Mouse (Mus musculus) left cerebral cortex, postnatal 4 days (tissue): ENCODE measurements around the gene Tmem108. TPM values are rescaled to one million over a fixed set of nuclear protein-coding genes. Genes with fewer than 3 reads are reported as not detected.

Source experiments
- DNase-seq: peaks from one replicate; pipeline ENCODE4 v3.0.0-alpha.2; 2022
- intact Hi-C: fragments of 180-260 bp; cut with DNase I; formaldehyde crosslinking; loops from one replicate; pipeline ENCODE4 v1.15.1; 2025
- total RNA-seq, 2 experiments: library from RNA; stranded (reverse); gene quantifications; 2 replicates each; pipeline ENCODE4 v1.2.3; 2021

Gene Tmem108
- total RNA-seq, 2 experiments from 2014 or later, result 58.4 to 59.7 TPM

GRCm38 (mm10) chr9:103725497-103725896 is 36.1 kb downstream of the Tmem108 start:
- no peak for DNase-seq
- intact Hi-C loops, result no loop called here

- intact Hi-C loops, result no loop called here
- no peak for DNase-seq
Measured at GRCm38 (mm10) chr9:103721486-103721885, 40.2 kb downstream of the Tmem108 start.

- intact Hi-C loops, result no loop called here
- DNase-seq, result peak; percentile 48
Measured at GRCm38 (mm10) chr9:103721081-103721480, 40.6 kb downstream of the Tmem108 start.

DNA sequence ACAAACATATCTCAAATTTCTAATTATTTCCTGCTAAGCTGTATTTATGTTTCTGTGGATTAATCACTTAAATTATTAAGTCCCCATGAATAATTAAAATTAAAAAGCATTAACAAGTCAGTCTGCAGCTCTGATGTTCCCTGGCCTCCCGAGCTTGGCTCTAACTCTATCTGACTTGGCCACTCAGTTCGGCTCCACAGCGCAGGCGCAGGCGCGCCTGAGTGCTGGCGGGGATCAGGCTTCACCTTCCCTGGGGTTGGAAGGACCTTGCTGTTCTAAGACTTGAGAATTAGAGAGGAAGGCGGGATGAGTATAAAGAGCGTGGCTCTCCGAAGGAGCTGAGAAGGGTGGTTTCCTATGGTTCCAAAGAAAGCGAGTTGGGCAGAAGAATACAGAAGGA is 41.6 kb downstream of the Tmem108 start:
- DNase-seq, result no peak
- intact Hi-C loops, result no loop called here

DNA sequence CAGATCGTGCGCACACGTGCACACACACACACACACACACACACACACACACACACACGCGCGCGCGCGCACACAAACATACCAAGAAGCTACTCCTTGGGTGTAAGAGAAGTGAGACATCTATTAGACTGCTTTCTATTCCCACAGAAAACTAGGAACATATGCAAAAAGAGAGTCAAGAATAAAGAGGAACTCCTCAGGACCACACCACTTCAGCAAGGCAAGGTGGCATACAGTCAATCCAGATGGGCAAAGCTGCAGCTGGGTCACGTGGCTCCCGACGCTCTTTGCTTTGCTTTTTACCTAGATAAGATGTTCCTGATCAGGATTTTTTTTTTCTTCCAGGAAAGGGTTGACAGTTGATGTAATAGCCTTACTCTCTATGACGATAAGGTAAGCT is 45.6 kb downstream of the Tmem108 start:
- intact Hi-C loops, result no loop called here
- DNase-seq, result no peak

- intact Hi-C loops, result no loop called here
- no peak for DNase-seq
Measured at GRCm38 (mm10) chr9:103715352-103715751, 46.3 kb downstream of the Tmem108 start.

GRCm38 (mm10) chr9:103713230-103713629 is 48.4 kb downstream of the Tmem108 start:
- DNase-seq, result no peak
- intact Hi-C loops, result no loop called here

- no peak for DNase-seq
- intact Hi-C loops, result no loop called here
Measured at GRCm38 (mm10) chr9:103712711-103713110, 48.9 kb downstream of the Tmem108 start.

- peak; percentile 31 for DNase-seq
Measured at GRCm38 (mm10) chr9:103709694-103710093, 51.9 kb downstream of the Tmem108 start.

GRCm38 (mm10) chr9:103708514-103709173 is 53.0 kb downstream of the Tmem108 start:
- no peak for DNase-seq
- intact Hi-C loops, result no loop called here

More at GRCm38 (mm10) chr9:103709694-103710093, 51.9 kb downstream of the Tmem108 start:
- intact Hi-C loops, result no loop called here

DNA sequence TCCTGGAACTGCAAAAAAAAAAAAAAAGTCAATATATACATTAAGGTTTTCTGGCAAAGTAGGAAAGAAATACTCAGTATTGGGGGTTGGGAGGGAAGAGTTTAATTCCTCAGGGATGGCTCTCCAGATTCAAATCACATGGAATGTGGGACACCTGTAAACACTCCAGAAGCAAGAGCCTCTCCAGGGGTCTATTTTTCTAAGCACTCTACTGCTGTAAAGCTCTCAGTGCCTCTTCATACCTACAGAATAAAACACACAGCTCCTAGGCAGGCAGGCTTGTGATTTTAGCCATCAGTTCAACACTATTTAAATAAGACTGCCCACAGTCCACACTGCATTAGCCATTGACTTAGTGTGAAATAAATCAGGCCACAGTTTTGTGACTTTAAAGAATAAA is 53.8 kb downstream of the Tmem108 start:
- intact Hi-C loops, result no loop called here
- no peak for DNase-seq

- intact Hi-C loops, result no loop called here
- no peak for DNase-seq
Measured at GRCm38 (mm10) chr9:103707000-103707790, 54.4 kb downstream of the Tmem108 start.

DNA sequence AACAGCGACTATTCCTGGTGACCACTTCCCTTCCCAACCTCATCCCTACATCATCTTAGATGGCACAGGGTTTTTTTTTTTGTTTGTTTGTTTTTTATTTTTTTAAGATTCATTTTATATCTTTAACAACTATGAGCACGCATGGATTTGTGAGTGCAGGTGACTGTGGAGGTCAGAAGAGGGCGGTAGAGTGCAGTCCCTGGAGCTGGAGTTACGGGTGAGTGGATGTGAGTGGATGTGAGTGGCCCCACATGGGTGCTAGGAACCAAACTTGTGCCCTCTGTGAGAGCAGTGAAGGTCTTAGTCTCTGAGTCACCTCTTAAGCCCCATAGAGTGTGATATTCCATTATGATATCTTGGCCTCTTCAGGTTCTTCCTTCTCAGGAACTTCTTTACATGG is 55.9 kb downstream of the Tmem108 start:
- DNase-seq, result no peak
- intact Hi-C loops, result no loop called here

DNA sequence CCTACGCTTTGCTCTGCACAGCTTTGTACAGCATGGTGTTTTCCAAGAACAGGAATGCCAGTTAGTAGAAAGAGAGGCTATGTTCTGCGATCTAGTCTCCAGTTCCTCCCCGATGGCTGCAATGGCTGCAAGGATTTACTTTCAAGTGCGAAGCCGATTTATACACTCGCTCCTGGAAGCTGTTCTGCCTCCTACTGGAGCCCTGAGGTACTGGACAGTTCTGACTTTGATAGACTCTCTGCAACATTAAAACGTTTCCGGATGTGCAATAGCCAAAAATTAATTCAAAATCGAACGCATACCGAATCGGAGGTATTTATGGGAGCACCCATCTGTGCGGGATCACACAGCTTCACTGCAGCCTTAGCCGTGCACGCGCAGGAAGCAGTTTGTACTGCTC is 58.6 kb downstream of the Tmem108 start:
- no peak for DNase-seq
- intact Hi-C loops, result no loop called here

- intact Hi-C loops, result no loop called here
- no peak for DNase-seq
Measured at GRCm38 (mm10) chr9:103702452-103702851, 59.2 kb downstream of the Tmem108 start.

DNA sequence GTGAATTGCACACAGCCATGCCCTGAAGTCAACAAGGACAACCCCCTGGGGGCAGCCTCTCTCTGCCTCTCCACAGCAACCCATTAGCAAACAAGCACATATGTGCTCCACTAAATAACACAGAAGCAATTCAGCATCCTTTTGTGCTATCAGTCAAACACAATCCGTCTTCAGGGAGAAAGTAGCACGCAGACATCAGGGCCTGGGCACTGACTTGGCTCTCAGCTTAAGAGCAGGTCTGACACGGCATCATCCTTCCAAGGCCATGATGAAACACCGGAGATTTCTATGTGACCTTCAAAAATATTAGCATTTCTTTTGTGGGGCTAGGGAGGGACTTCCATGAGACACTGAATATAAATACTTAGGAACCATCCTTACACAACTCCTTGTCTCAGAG is 60.2 kb downstream of the Tmem108 start:
- intact Hi-C loops, result no loop called here
- DNase-seq, result no peak

DNA sequence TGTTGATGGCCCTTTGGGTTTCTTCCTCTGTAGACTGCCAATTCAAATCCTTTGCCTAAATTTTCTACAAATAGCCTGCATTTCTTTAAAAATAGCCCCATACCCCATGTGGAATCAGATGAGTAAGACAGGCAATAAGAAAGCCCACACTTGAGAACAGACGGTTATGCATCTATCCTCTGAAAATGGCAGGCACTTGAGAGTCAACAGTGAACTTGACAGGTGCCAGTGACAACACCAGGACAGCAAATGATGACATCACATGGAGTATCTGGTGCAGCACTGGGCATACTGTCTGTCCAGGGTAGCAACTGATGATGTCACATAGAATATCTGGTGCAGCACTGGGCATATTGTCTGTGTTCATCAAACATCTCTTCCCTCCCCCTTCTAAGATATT is 61.4 kb downstream of the Tmem108 start:
- no peak for DNase-seq
- intact Hi-C loops, result no loop called here

DNA sequence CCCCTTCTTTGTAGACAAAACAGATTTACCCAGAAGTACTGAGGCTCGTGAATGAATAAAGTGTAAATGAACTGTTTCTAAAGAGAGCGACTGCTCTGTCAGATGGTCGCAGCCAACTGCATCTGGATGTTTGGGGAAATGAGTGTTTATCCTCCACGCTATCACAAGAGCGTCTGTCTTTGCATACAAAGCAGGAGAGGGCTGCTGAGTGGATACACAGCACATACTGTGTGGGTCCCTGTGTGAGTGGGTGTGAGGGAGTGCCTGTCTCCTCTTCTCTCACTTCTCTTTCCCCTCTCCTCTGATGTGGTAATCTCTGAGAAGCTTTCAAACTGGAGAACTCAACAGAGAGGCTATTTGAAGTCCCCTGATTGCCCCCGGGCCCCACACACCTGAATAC is 64.7 kb downstream of the Tmem108 start:
- intact Hi-C loops, result no loop called here

DNA sequence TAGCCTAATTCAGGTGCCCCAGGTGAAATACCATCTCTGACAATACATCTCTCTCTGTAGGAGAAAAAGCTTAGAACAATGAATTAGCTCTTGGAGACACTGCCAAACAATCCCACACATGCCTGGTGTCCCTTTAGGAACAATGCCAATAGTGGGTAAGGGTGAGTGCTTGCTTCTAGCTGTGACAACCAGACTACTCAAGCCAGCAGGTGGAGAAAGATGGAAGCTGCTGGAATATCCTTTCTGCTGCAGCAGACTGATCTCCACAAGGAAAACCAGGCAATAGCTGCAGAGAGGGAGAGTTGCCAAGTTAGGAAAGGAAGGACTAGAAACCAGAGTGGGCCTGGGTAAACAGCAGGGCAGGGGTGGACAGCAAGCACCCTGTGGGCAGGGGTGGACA is 67.8 kb downstream of the Tmem108 start:
- intact Hi-C loops, result no loop called here
- no peak for DNase-seq

More for the DNA sequence above, 64.7 kb downstream of the Tmem108 start:
- DNase-seq, result no peak

DNA sequence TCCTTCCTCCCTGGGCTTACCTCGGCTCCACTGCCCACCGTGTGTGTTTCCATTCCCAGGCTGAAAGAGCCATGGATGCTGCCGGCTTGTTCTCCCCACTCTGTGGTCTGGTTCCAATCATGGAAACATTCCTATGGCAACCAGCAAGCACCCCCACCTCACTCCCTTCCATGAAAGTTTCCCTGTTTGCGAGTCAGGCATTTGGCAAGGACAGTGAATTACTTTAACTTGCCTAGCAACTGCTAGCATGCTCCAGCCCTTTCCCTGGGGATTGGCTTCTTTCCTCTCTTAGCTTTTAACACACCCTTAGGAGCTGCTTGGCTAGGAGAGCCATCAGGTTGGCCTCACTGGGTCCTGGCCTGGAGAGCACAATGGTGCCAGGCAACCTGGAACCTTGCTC is 68.9 kb downstream of the Tmem108 start:
- peak; percentile 20 for DNase-seq
- intact Hi-C loops, result no loop called here

- no peak for DNase-seq
- intact Hi-C loops, result no loop called here
Measured at GRCm38 (mm10) chr9:103691847-103692246, 69.8 kb downstream of the Tmem108 start.

DNA sequence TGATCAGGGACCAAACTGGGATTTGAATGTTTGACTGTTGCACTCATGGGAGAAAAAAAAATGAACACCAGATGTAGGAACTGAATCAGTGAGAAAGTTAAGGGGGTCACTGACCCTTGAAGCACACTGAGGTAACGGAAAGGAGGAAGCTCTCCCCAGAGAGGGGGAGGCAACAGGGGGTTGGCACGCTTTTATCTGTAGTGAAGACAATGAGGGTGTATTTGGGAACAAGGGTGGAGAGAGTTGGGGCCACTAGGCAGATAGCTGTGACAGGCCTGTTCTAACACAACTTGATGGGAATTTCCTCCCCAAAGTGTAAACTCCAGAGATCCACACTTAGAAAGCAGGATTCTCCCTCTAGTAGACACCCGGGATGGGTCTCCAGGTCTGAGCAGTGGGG is 71.2 kb downstream of the Tmem108 start:
- intact Hi-C loops, result no loop called here
- DNase-seq, result no peak
